Mouse (Mus musculus) ovary, postnatal 36 days (tissue): ENCODE data around the gene 1700012P22Rik.
A peak's percentile ranks its signal among the peaks of the same experiment; 100 is the strongest.

ENCODE experiments used
- DNase-seq: peaks from one replicate; pipeline ENCODE4 v3.0.0; 2022; ENCODE audit warnings: low spot score, mixed read lengths

The 1700012P22Rik gene

GRCm38 (mm10) chr4:144438672-144439071, at the start of gene 1700012P22Rik:
Gene 1700012P22Rik (minus strand): TSS chr4:144438772.
- no peak for DNase-seq

- no peak for DNase-seq
Observed at GRCm38 (mm10) chr4:144468091-144468490, 29.5 kb upstream of the 1700012P22Rik start.

GRCm38 (mm10) chr4:144465206-144465605, 26.6 kb upstream of the 1700012P22Rik start:
- DNase-seq: no peak

- DNase-seq: no peak
Observed at GRCm38 (mm10) chr4:144463656-144464055, 25.1 kb upstream of the 1700012P22Rik start, which contains the start of gene Aadacl3. Gene Aadacl3 (minus strand): TSS chr4:144463756.

GRCm38 (mm10) chr4:144453217-144453616, 14.6 kb upstream of the 1700012P22Rik start, which contains the start of gene Gm9944:
Gene Gm9944 (minus strand): TSS chr4:144453317.
- no peak for DNase-seq

- no peak for DNase-seq
Observed at GRCm38 (mm10) chr4:144448546-144448945, 10.0 kb upstream of the 1700012P22Rik start.

- no peak for DNase-seq
Observed at GRCm38 (mm10) chr4:144441582-144441981, 3.0 kb upstream of the 1700012P22Rik start.

GRCm38 (mm10) chr4:144441095-144441494, 2.5 kb upstream of the 1700012P22Rik start:
- no peak for DNase-seq

- no peak for DNase-seq
Observed at GRCm38 (mm10) chr4:144433216-144433615, 5.4 kb downstream of the 1700012P22Rik start.

- DNase-seq: no peak
Observed at GRCm38 (mm10) chr4:144430723-144431122, 7.8 kb downstream of the 1700012P22Rik start.

GRCm38 (mm10) chr4:144428868-144429267, 9.7 kb downstream of the 1700012P22Rik start:
- peak; percentile 14 for DNase-seq

GRCm38 (mm10) chr4:144424590-144424989, 14.0 kb downstream of the 1700012P22Rik start:
- no peak for DNase-seq

- DNase-seq: no peak
Observed at GRCm38 (mm10) chr4:144420644-144421043, 17.9 kb downstream of the 1700012P22Rik start.

- no peak for DNase-seq
Observed at GRCm38 (mm10) chr4:144408290-144408689, 30.3 kb downstream of the 1700012P22Rik start, which contains the start of gene Pramef12. Gene Pramef12 (minus strand): TSS chr4:144408464.

GRCm38 (mm10) chr4:144406261-144406660, 32.3 kb downstream of the 1700012P22Rik start:
- no peak for DNase-seq

GRCm38 (mm10) chr4:144404456-144405086, 34.0 kb downstream of the 1700012P22Rik start:
- peak; percentile 48 for DNase-seq

GRCm38 (mm10) chr4:144402712-144403111, 35.9 kb downstream of the 1700012P22Rik start:
- DNase-seq: no peak

GRCm38 (mm10) chr4:144396316-144396715, 42.3 kb downstream of the 1700012P22Rik start:
- no peak for DNase-seq

GRCm38 (mm10) chr4:144377911-144378310, 60.7 kb downstream of the 1700012P22Rik start, which contains the start of gene Pramef20:
Gene Pramef20 (minus strand): TSS chr4:144377933.
- no peak for DNase-seq
